Mouse (Mus musculus) testis, adult 2 months (tissue): Measurements from ENCODE around the gene Pid1. TPM values are rescaled to one million over a fixed set of nuclear protein-coding genes. Genes with fewer than 3 reads are reported as not detected.

Source experiments
- H3K27ac ChIP-seq: fragments of 200-500 bp; 2 replicates; pipeline ENCODE4 v1.5.1; 2012; ENCODE audit warnings: low read depth, low read length; ENCODE audit not compliant: control insufficient read depth, insufficient read depth
- H3K27me3 ChIP-seq: fragments of 200-500 bp; 2 replicates; pipeline ENCODE4 v1.6.1; 2012; ENCODE audit warnings: mild to moderate bottlenecking, low read length, moderate library complexity; ENCODE audit not compliant: control insufficient read depth, insufficient read depth
- H3K36me3 ChIP-seq: fragments of 200-500 bp; 2 replicates; pipeline ENCODE4 v1.6.1; 2012; ENCODE audit warnings: mild to moderate bottlenecking, low read length; ENCODE audit not compliant: control insufficient read depth, insufficient read depth
- H3K4me1 ChIP-seq: fragments of 200-500 bp; 2 replicates; pipeline ENCODE4 v1.6.1; 2012; ENCODE audit warnings: low read length; ENCODE audit not compliant: control insufficient read depth, insufficient read depth
- H3K4me3 ChIP-seq: fragments of 200-500 bp; 2 replicates; pipeline ENCODE4 v1.5.1; 2012; ENCODE audit warnings: low read depth, mild to moderate bottlenecking, low read length, moderate library complexity, mixed read lengths; ENCODE audit not compliant: control insufficient read depth
- CTCF ChIP-seq: fragments of 200-500 bp; IDR thresholded peaks from 2 replicates; pipeline ENCODE4 v1.5.1; 2012; ENCODE audit warnings: low read depth, mild to moderate bottlenecking, inconsistent platforms, low read length, moderate library complexity; ENCODE audit not compliant: control insufficient read depth, insufficient read depth, insufficient replicate concordance
- POLR2A ChIP-seq: fragments of 200-500 bp; IDR thresholded peaks from 2 replicates; pipeline ENCODE4 v1.6.1; 2012; ENCODE audit warnings: low read depth, mild to moderate bottlenecking, inconsistent platforms, low read length, moderate library complexity; ENCODE audit not compliant: control insufficient read depth
- polyA plus RNA-seq: library from polyadenylated mRNA; depleted of rRNA; stranded (reverse); fragments of >200 nt; gene quantifications from 2 replicates; pipeline ENCODE4 v1.2.3, GENCODE M21; 2012; rRNA removed

The Pid1 gene
- 0.95 and 1.3 TPM in 2 replicates for polyA plus RNA-seq

DNA sequence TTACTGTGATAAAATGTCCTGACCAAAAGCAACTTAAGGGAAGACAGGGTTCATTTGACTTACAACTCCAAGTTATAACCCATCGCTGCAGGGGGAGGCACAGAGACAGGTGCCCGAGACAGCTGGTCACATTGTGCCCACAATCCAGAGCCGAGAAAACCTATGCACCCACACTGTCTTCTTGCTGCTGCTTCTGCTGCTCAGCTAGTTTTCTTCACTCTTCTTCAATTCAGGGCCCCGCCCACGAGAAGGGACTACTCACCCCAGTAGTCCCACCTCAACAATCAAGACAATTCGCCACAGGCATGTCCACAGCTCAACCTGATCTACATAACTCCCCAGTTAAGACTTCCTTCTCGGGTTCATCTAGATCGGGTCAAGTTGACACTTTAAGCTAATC lies at the start of gene Pid1:
TSS of gene Pid1 (minus strand) at position 214 of the 400 bp plus-strand sequence.
- Histone ChIP-seq H3K4me1 (no peaks in the 10 kb centered on the region), H3K27ac (no peak within 1 kb of the TSS), H3K36me3 (no peaks in the 10 kb centered on the region), H3K4me3 (no peak within 1 kb of the TSS), H3K27me3 (no peaks in the 10 kb centered on the region)
- no peak for TF ChIP-seq POLR2A
- no peak for TF ChIP-seq CTCF

DNA sequence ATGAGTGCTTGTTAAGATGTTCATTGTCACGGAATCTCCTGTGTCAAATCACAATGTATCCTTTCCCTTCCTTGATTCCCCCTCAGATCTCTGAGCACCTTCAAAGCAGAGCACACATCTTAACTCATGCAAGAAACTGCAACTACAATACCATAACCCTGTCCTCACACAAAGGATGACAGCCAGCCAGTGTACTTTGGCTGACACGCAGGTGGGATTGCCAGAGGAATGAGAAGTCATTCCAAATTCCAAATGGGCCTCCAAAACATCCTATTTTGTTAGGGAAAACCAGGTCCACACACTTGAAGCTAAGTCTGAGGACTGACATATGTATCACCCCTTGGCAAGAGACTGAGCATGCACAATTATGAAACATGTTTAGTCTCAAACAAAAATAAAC lies 45.5 kb upstream of the Pid1 start:
- Histone ChIP-seq H3K27ac (no peak overlapping the region), H3K4me1 (no peaks in the 10 kb centered on the region; the same call in none of the 2 replicates), H3K4me3 (no peak overlapping the region), H3K36me3 (no peaks in the 10 kb centered on the region), H3K27me3 (no peaks in the 10 kb centered on the region)
- no peak for TF ChIP-seq POLR2A

DNA sequence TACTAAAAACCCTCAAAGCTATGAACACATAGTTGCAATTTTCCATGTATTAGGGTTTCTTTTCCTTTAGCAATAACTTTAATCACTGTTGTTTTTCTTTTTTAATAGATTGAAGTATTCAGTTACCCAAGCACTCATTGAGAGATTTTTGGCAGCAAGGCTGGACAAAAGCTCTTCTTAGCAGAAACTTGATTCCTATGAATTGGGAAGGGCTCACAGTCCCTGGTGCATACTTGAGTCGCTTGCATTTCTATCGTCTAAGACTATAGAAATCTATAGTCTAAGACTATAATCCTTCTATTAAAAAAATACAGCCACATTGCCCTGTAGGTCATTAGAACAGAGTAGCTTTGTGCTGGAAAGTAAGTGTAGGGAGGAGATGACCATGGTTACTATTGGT lies 44.9 kb upstream of the Pid1 start:
- Histone ChIP-seq H3K36me3 (no peaks in the 10 kb centered on the region), H3K27ac (no peak overlapping the region; the same call in 1 of the 2 replicates), H3K27me3 (no peaks in the 10 kb centered on the region), H3K4me1 (no peaks in the 10 kb centered on the region; the same call in none of the 2 replicates), H3K4me3 (no peak overlapping the region)
- TF ChIP-seq CTCF = no peak
- no peak for TF ChIP-seq POLR2A

DNA sequence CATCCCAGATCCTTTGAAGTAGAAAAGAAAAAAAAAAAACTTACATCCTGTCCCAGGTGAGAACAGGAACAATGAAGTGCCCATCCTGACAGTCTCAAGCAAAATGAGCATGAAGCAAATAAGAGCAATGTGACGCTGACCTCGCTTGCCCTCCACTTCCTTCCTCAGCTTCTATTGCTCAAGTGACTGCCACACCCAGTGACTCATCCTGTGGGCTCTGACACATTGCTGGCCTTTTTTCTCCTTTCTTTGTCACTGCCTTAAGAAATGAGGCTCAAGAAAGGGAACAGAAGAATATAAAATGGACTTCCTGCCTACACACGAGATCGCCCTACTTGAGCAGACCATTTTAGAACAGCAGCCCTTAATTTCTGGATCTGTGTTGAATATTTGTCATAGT lies 42.9 kb upstream of the Pid1 start:
- no peak overlapping the region for H3K27ac ChIP-seq
- no peaks in the 10 kb centered on the region for H3K36me3 ChIP-seq
- TF ChIP-seq POLR2A (no peak), CTCF (no peak)
- H3K4me3 ChIP-seq = no peak overlapping the region
- no peaks in the 10 kb centered on the region for H3K27me3 ChIP-seq
- no peaks in the 10 kb centered on the region; the same call in none of the 2 replicates for H3K4me1 ChIP-seq

DNA sequence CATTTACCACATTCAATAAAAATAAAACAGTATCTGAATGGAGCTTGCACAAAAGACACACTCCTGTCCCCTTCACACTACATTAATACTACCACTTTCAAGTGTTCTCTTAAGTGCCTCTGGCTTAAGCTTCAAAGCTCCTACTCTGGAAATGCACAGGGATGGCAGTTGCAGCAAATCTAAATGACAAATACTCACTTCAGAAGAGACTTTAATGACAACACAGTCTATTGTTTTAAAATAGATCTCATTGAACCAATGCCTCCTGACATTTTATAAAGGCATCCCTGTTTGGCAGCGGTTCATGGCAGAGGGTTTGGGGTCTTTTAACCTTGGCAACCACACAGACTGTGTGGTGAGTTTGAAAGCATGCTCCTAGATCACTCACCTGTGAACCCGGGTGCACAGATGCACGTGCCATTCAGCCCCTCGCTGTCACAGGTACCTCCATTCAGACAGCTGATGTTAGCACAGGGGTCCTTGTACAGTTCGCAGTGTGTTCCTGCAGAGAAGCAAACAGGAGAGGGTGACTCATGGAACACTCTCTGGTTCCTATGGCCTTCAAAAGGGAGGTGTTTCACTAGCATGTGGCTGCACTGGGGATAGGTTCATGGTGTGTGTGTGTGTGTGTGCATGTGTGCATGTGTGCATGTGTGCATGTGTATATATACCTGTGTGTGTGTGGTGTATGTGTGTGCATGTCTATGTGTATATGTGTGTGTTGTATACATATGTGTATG lies 41.7 kb upstream of the Pid1 start:
- no peaks in the 10 kb centered on the region for H3K36me3 ChIP-seq
- TF ChIP-seq POLR2A = no peak
- H3K4me1 ChIP-seq = no peaks in the 10 kb centered on the region; the same call in none of the 2 replicates
- H3K27ac ChIP-seq = no peak overlapping the region
- no peak overlapping the region for H3K4me3 ChIP-seq
- H3K27me3 ChIP-seq = no peaks in the 10 kb centered on the region

DNA sequence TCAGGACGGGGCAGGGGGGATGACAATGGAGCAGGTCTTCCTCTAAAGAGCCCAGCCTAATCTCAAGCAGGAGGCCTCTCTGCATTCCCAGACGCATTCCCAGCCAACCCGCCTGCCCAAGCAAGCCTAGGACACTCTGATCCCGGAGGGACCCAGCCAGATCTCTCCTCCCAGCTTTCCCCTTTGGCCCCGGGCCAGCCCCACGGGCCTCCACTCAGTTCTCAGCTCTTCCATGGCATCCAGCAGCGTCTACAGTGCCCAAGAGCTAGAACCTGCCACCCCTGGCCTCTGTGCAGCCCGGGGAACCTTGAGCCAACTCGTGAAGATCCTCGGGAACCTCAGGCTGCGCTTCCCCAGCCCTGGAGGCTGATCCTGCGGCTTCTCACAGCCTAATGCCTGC lies 40.9 kb upstream of the Pid1 start:
- Histone ChIP-seq H3K27me3 (no peaks in the 10 kb centered on the region), H3K4me1 (no peaks in the 10 kb centered on the region; the same call in none of the 2 replicates), H3K4me3 (no peak overlapping the region), H3K36me3 (no peaks in the 10 kb centered on the region), H3K27ac (0 out of 2 replicates have a peak overlapping the region, but pooled peaks have one; percentile 8)
- TF ChIP-seq POLR2A (no peak), CTCF (no peak)

DNA sequence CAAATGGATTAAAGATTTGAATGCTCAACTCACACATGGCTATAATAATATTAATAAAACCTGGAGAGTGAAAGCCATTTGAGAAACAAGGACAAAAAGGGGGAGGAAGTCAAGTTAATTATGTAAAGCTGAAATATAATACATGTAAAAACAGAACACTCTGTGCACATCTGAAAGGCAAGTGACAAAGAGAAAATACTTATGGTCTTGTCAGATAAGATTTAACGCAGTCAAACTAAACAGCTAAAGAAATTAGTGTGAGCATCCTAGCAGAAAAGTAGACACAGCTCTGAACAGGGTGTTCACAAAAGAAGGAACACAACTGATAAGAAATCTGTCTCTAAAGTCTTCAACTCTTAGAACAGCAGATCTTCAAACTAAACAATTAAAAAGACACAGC lies 38.2 kb upstream of the Pid1 start:
- Histone ChIP-seq H3K4me3 (no peak overlapping the region), H3K36me3 (no peaks in the 10 kb centered on the region), H3K27ac (no peak overlapping the region), H3K4me1 (no peaks in the 10 kb centered on the region; the same call in none of the 2 replicates), H3K27me3 (no peaks in the 10 kb centered on the region)
- no peak for TF ChIP-seq CTCF
- TF ChIP-seq POLR2A = no peak
